Mouse (Mus musculus): ENCODE data around the gene Ric8a.
A peak's percentile ranks its signal among the peaks of the same experiment; 100 is the strongest.

The Ric8a gene

DNA sequence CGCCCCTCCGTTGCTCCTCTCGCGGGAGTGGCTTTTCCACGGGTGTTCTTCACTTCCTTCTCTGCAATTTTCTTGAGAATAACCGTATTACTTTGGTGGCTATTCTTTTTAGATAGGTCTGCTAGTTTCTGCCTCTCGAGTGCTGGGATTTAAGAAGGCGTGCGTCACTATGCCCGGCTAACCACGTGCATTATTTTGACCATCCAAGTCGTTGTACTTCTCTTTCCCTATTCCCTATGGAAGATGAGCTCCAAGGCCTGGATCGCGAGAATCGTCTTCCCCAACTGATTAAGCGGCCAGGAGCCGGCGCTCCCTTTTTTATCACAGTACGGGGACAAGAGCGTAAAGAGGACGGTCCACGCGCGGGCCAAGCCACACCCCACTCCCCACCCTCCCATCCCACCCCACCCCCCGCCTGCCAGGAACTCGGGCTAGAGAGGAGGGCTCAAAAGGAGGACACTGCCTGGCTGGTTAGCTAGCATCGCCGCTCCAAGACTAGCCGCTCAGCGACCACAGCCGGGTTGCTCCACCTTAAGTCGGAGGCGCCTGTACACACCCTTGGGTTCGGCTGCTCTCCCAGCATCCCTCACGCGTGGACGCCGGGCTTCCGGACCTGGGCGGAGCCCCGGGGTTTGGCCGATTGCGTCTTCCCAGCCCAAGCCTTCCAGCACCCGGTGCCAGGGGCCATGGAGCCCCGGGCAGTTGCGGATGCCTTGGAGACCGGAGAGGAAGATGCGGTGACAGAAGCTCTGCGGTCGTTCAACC, at the start of gene Ric8a:
Ric8a (plus strand) TSS at position 173 of the 765 bp plus-strand sequence.
- peak; percentile 87 for DNase-seq

DNA sequence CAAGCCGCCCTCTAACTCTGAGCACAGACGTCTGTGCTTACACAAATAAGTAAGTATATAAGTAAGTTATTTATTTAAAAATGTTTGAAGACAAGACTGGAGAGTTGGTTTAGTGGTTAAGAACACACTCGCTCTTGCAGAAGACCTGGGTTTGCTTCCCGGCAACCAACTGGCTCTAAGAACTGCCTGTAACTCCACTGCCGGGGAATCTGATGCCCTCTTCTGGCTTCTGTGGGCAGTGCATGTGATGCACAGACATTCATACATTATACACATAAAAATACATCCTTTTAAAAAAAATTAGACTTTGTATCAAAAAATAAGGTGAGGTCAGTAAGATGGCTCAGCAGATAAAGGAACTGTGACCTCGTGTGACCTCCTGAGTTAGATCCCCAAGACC, 46.3 kb upstream of the Ric8a start:
- no peak for DNase-seq

DNA sequence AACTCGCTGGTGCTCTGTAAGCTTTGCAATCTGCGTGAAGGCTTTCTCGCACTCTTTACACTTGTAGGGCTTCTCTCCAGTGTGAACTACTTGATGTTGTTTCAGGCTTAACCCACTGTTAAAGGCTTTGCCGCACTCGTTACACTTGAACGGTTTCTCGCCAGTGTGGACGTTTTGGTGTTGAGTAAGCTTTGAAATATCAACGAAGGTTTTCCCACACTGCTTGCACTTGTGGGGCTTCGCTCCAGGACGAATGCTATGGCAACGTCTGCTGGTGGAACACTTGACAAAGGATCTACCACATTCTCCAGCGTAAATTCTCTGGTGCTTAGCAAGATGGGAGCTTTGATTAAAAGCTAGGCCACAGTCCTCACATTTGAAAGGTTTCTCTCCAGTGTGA, 45.0 kb upstream of the Ric8a start:
- DNase-seq = no peak

DNA sequence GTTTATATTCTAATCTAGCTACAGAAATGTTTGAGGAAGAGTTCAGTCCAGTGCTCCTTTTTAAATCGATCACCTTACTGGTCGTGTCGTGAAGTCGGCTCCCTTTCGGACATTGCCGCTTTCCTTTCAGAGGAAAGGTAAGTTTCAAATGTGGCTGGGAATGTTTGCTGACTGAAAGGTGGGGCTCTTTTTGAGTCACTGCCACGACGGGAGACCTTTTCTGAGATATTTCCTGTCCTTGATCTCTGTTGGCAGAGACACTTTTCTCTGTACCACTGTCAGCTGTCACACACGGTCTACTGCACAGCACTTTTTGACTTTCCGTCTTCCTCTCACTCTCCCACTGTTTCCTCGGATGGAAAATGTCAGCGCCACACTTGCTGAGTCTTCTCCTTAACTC, 43.9 kb upstream of the Ric8a start:
- no peak for DNase-seq

DNA sequence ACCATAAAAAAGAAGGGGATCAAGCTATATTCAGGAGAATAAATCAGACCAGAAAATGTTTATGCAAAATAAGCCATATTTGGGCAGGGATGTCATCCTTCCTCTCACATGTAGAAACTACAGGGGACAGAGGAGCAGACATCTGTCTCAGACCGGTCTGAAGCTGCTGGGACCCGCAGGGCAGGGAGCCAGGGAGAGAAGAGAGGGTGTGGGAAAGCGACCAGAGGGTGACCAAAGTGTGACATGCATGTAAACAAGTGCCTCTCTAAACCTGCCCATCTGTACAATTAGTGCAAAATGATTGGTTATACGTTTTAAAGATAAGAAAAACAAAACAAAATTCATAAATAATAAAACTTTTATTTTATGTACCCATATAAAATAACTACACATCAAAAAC, 36.6 kb upstream of the Ric8a start:
- no peak for DNase-seq

DNA sequence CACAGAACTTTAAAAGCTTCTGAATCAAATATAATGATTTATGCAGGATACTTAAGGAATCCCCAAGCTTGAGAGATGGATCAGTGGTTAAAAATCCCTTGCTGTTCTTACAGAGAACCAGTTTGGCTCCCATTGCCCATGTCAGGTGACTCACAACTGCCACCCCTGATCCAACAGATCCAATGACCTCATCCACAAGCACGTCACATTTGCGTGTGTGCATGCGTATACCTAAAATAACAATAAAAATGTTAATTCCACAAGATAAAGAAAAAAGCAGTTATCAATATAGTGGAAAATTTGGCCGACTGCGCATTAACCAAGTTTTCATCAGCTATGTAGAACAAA, 35.5 kb upstream of the Ric8a start:
- peak; percentile 65 for DNase-seq

DNA sequence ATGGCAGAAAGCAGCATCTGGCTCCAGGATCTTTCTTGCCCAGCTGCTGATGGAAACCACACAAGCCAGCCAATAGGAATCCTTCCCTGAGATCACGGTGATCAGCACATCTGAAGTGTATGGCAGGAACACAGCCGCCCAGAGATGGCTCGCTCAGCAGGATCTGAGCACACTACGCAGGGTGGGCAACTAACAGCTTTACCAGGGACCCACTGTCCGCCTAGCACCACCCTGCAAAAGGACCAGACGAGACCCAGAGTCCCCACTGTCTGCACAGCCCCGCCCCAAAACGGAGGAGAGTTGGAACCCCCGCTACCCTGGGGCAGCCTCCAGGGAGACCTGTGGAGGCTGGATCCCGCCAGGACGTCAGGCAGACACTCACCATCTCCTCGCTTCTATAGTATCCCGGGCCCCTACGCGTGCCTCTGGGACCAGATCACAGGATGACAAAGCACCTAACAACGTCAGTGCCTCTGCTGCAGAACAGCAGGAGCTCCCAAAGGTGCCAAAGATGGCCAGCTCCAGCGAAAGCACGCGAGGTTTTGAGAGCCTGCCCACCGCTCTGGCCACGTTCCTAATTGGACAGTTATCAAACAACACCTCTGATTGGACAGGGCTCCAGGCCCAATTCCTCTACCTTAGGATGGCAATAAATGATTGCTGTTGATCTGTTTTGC, 35.0 kb upstream of the Ric8a start, which contains the start of gene Zfp941:
Zfp941 (minus strand) TSS at position 526 of the 677 bp plus-strand sequence.
- DNase-seq = peak; percentile 90

DNA sequence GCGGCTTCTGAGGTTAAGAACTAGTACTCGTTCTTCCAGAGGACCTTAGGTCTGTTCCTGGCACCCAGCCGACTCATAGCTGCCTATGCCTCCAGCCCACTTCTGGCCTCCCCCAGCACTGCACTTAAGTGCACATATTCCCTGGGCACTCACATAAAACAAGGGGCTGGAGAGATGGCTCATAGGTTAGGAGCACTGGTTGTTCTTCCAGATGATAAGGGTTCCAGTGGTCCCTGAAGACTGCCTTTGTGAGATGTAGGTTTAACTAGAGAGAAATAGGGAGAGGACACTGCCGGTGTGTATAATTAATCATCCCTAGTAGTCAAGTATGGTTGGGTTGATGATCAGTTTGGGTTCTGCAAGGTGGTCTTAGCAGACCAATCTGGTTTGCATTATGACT, 34.0 kb upstream of the Ric8a start:
- DNase-seq = no peak

DNA sequence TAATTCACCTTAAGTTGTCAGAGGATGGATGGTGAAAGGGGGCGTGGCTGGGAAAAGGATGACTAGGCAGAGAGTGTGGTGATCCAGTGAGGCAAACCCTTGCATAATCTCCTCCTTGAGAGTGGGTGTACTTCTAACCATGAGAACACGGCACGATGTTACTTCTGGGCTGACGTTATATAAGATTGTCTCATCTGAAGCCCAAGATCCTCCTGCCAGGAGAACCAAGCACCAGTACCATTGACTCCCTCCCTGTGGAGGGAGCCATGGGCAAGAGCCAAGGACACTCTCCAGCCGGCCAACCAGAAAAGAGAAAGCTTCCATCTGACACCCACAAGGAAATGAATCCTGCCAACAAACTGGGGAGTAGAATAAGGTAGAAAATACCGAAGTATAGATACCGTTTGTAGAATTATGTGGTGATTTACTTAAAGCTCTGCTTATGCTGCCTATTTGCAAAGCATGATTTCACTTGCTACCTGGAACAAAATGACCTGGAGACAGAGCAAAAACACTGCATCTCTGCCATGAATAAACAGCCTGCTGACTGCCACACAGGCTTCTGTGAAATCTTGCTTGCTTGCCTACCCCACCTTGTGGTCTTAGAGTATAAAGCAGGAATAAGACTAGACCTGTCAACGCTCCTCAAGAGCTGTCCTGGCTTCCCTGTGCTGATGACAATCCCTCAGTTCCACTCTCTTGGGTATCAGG, 28.4 kb upstream of the Ric8a start:
- peak; percentile 89 for DNase-seq

DNA sequence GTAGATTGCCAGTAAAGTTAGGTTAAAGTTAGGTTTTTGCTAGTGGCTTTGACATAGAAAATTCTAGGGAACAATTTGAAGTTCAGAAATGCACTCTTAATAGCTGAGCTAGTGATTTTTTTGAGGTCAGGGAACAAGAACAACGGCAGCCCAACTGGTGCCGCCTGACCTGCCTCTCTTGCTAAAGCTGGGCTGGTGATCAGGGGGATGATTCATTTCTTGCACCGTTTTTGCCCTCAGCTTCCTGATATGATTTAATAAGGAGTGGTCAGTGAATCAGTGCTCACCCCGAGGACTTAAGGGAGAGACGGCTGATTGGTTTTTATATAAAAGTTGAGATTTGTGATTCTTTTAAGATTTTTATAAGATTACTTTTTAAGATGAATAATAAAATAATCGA, 25.3 kb upstream of the Ric8a start:
- DNase-seq = no peak

DNA sequence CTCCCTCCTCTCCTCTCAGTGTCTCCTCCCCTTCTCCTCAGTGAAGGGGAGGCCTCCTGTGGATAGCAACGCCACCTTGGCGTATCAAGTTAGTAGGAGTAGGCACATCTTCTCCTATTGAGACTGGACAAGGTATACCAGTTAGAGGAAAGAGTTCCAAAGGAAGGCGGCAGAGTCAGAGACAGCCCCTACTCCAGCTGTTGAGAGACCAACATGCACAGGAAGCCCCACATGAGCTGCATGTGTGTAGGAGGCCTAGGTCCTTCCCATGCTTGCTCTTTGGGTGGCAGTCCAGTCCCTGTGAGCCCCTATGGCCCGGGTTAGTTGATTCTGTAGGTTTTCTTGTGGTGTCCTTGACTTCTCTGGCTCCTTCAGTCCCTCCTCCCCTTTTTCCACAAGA, 23.4 kb upstream of the Ric8a start:
- DNase-seq = no peak

DNA sequence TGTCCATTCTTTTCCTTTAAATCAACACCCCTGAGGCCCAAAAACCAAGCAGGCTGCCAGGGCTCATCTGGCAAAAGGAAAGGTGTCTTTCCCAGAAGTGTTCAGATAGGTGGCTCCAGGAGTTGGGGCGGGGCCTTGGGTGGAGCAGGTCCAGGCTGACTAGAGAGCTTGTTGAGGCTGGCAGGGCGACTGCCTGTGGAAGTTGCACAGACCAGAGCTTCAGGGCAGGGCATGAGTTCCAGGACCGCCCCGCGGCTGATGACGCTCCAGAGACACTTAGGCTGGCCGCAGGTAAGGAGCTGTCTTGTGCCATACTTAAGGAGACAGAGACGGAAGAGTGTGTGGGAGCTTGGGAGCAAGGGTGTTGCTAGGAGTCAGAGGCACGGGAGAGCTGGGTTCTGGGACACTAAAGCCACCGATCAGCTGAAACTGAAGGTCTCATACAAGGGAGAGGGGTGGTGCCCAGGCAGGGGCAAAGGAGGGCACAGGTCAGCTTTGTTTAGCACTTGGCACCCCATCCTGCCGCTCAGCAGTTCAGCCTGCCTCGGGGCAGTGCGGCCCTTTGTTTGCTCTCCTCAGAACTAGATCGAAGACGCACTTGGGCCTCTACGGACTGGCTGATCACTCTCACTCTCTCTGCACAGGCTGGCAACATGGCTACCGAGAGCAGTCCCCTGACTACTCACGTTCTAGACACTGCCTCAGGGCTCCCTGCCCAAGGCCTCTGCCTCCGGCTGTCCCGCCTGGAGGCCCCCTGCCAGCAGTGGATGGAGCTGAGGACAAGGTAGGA, 21.6 kb upstream of the Ric8a start, which contains the start of gene Urah:
Urah (plus strand) TSS at position 51 of the 790 bp plus-strand sequence.
- no peak for DNase-seq

DNA sequence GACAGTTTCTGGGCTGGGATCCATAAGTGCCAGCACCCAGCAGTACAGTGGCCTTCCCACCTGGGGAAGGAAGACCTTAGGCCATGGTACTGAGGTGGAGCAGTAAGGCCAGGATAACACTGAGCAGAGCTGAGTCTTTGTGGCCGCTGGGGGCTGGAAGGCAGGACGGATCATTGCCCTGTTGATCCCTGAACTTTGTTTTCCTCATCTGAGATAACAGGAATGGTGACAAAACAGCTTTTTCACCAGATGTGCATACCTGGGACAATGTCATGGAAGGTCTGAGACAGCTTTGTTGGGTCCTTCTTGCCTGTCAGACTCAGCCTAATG, 21.0 kb upstream of the Ric8a start:
- DNase-seq = no peak

DNA sequence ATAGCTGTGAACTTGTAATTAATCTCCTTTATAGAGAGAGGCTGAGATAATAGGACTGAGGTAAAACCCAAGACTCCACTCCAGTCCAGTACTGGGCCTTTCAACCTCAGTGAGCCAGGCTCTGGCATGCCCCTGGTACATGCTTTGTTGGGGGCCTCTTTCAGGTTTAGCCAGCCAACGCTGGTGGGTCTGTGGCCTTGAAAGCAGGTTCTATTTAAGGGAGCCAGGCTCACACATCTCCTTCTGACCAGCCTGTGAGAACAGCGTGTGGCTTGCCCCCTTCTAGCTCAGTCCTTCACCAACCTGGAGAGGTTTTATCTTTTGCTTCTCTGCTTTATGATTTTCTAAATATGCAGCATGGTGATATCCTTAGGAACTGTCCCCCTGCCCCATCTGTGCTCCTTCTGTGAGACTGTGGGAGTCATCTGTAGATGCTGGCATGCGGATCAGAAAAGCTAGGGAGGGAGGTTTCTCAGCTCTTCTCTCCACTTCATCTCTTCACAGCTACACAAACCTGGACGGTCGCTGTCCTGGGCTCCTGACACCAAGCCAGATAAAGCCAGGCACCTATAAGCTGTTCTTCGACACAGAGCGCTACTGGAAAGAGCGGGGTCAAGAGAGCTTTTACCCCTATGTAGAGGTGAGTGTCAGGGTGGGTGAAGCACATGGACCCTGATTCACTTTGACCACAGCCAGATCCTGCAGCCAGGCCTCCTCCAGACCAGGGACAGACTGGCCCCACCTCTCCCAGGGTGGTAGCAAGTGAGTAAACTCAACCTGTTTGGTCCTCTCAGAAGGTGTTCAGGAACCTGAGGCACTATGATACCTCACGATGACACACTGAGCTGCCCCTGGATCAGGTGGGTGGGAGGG, 20.3 kb upstream of the Ric8a start:
- no peak for DNase-seq

DNA sequence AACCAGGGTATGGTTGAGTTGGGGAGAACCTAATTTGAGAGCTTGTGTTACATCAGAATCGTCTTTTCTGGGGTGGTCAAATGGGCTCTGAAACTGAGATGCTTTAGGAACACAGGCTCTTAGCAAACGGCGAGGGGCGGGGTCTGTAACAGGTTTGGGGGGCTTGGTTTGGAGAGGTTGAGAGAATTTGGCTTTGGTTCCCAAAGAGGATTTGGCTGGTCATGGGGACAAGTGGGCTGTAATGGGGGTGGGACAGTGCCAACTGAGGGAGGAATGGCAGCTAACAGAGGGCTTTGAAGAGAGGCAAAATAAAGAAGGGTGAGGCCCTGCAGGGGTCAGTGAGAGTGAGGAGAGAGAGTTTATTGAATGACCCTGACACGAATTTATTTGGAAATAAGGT, 17.2 kb upstream of the Ric8a start:
- no peak for DNase-seq

DNA sequence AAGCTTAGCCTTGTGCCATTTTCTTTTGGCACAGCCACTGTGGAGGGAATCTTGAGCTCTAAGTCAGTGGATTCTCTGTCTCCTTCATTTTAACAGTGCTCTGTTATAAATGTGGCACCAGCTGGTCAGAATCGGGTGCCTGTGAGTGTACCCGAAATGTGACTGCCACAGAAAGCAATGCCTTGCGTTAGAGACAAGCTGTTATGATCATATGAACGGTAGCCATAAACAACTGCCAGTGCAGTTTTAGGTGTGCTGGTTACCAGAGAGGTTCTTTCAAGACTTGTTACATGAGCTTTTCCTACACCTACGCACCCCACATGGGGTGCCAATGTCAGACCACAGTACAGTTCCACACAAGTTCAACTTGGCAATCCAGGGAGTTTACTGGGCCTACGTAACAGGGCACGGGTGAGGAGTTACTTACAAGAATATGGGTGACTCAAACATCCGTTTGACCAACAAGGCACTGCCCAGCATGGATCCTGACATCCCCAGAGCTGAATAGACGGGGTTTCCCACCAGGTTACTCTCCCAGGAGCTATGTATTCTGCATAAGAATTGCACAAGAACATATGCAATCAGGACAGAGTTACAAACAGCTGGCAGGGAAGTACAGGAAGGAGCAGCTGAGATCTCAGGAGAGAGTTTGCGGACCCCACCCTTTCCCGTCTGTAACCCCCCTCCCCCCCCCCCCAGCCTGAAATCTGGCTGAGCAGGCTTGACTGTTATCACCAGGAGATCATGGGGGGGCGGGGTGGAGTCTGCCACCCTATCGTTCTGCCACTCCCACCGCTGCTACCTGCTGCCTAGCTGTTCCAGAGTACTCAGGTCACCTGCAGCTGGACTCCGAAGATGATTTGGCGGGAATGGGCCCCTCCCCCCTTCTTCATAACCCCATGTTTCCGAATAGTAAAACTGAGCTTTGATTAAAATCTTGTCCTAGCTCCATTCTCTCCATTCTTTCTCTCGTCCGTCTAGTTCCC, 15.7 kb upstream of the Ric8a start:
- no peak for DNase-seq

DNA sequence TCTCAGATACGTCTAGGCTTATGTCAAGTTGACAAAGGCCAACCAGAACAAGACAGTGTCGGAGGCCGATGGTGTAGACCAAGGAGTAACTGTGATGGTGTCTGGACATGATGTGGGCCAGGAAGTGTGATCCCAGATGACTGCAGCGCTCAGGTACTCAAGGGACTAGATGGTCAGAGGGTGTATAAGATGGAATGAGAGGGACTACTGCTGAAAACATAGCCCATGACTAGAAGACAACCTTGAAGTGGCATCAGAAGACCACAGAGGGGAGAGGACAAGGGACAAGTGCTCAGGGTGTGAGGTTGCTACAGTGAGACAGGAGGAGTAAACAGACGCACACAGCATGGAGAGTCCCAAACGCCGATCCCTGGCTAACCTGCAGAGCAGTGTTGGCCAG, 13.0 kb upstream of the Ric8a start:
- DNase-seq = no peak

DNA sequence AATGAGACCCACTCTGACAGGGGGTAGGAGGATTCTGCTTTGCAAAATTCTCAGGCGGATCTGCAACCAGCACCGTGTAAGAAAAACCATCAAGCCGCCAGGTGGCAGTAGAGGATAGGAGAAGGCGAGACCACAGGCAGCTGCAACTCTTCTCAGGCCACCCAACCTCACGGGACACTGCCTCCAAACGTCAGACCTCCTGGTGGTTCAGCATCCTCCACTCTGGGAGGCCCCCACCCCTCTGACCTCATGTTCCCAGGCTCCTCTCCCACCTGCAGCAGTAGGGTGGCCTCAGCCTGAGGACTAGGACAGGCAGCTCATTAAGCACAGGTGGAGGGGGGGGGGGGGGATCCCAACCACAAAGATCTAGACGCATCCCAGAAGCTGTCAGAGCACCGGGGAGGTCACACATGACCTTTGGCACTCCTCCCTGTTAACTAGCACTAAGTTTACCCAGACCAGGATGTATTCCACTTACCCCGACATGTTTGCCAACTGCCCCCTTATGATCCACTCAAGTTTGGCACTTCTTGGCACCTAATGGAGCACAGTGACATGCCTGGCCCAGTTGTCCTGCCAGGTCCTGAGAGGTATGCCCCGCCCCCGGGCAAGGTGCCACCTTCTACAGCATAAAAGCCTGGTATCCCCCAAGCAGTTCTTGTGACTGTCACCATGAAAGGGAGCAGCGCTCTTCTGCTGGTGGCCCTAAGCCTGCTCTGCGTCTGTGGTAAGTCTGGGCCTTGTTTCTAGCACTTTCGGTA, 11.7 kb upstream of the Ric8a start, which contains the start of gene Scgb1c1:
Scgb1c1 (plus strand) TSS at position 643 of the 761 bp plus-strand sequence.
- peak; percentile 88 for DNase-seq

DNA sequence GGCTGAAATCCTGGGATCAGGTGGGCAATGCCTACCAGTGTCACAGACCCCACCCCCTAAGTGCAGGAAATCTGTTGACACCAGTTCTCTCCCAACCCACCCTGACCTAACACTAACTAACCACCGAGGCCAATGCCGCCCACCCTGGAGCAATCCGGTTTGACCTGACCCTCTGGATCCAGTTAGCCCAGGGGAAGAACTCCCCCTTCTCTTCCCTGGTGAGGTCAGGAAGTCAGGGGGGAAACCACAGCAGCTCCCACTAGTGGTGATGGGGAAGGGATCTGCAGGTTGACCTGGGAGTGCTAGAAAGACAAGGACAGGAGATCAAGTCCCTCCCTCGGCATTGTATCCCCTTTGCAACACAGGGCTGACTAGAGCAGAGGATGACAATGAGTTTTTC, 11.1 kb upstream of the Ric8a start:
- no peak for DNase-seq

DNA sequence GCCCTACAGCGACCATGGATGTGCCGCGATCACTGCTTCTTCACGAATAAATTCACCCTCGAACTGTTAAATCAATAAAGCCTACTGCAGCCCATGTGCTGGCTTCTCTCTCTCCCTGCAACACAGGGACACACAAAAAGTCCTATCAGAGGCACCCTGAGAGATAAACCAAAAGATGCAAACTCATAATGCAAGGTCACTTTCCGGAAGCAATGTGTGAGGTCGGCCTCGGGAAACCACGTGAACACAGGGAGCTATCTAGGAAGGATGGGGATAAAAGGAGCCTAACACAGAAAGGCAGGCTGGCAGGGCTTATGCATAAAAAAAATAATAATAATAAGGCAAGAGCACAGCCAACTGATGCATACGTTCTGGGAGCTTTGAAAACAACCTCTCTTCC, 10.1 kb upstream of the Ric8a start:
- DNase-seq = no peak
